Mouse (Mus musculus) forebrain, embryonic 16.5 days (tissue): ENCODE data around the gene Atg13. TPM values are rescaled to one million over a fixed set of nuclear protein-coding genes. Genes with fewer than 3 reads are reported as not detected.

Source experiments
- ATAC-seq: fragments of 200-750 bp; cut with Nextera tagmentation; 2 replicates; pipeline ENCODE4 v1.8.0; 2017; ENCODE audit warnings: mild to moderate bottlenecking, moderate library complexity
- H3K27ac ChIP-seq: fragments of 300-500 bp; sonication (generic); 2 replicates; pipeline ENCODE4 v1.5.1; 2014; ENCODE audit warnings: low read length, control low read depth
- H3K27me3 ChIP-seq: fragments of 300-500 bp; sonication (generic); replicated peaks from 2 replicates; pipeline ENCODE4 v1.6.1; 2014; ENCODE audit warnings: low read length; ENCODE audit not compliant: control insufficient read depth, insufficient read depth
- H3K36me3 ChIP-seq: fragments of 300-500 bp; sonication (generic); 2 replicates; pipeline ENCODE4 v1.6.1; 2014; ENCODE audit not compliant: control insufficient read depth, insufficient read depth
- H3K4me1 ChIP-seq: fragments of 300-500 bp; sonication (generic); replicated peaks from 2 replicates; pipeline ENCODE4 v1.6.1; 2014; ENCODE audit warnings: low read length; ENCODE audit not compliant: control insufficient read depth, insufficient read depth
- H3K4me2 ChIP-seq: fragments of 300-500 bp; sonication (generic); 2 replicates; pipeline ENCODE4 v1.6.1; 2014; ENCODE audit warnings: mild to moderate bottlenecking, low read length, control low read depth
- H3K4me3 ChIP-seq: fragments of 300-500 bp; sonication (generic); replicated peaks from 2 replicates; pipeline ENCODE4 v1.5.1; 2014; ENCODE audit warnings: mild to moderate bottlenecking, low read length, control low read depth
- H3K9ac ChIP-seq: fragments of 300-500 bp; sonication (generic); replicated peaks from 2 replicates; pipeline ENCODE4 v1.6.1; 2014; ENCODE audit warnings: low read depth, low read length, control low read depth
- H3K9me3 ChIP-seq: fragments of 300-500 bp; sonication (generic); 2 replicates; pipeline ENCODE4 v1.6.1; 2016; ENCODE audit warnings: low read length; ENCODE audit not compliant: control insufficient read depth
- WGBS: fragments of 180-500 bp; shearing (Covaris S2); extraction: QIAGEN DNeasy Blood & Tissue Kit; methylation state at CpG from one replicate; pipeline ENCODE4 v1.1.7; 2014; 5-methylcytosine and 5-hydroxymethylcytosine counted together
- polyA plus RNA-seq: library from polyadenylated mRNA; unstranded; fragments of >200 nt; fragmentation: Nextera tagmentation; extraction: Ambion mirVana; gene quantifications from 2 replicates; pipeline ENCODE4 v1.2.1, GENCODE M21; 2015

The Atg13 gene
- polyA plus RNA-seq, 1 experiment from 2014 or later, result 45.0 TPM

DNA sequence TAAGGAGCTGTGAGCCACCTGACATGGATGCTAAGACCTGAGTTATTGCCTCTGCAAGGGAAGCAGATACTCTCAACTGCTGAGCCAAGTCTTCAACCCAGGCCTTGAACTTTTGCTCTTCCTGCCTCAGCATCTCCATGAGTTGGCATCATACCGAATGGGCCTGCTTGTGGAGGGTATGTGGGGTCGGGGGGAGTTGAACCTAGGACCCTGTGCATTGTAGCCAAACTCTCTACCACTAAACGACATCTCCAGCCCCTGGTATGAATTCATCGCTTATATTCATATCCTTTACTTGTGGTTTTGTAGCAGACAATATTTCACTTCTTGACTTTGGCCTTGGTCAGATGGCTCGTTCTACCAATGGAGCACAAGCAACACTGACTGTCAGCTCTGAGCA lies 78.5 kb downstream of the Atg13 start:
- WGBS, result 84% methylated on average over 5 of the region's 5 CpGs
- no peaks in the 10 kb centered on the region for H3K9me3 ChIP-seq
- no peak overlapping the region for H3K9ac ChIP-seq
- H3K27me3 ChIP-seq, result no peaks in the 10 kb centered on the region
- no peak overlapping the region for H3K27ac ChIP-seq
- H3K4me1 ChIP-seq, result no peaks in the 10 kb centered on the region
- no peaks in the 10 kb centered on the region for H3K36me3 ChIP-seq
- ATAC-seq, result no peak
- H3K4me2 ChIP-seq, result no peak overlapping the region
- H3K4me3 ChIP-seq, result no peak overlapping the region

DNA sequence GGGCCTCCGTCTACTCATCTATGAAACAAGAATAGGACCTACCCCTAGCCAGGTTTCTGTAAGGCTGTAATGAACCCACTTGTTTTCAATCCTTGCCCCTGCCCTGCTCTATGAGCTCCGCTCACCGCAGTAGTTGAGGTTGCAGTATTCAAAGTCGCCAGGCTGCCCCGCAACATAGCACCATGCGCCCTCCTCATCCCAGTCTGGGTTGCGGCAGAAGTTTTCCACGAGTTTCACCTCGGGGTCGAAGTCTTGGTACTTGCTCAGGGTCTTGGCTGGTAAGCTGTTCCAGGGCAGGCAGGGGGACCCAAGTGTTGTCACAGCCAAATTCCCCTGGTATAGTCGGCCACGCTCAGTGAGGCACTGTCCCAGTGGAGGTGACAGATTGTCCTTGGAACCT lies 80.0 kb downstream of the Atg13 start:
- H3K36me3 ChIP-seq, result no peaks in the 10 kb centered on the region
- WGBS, result 94% methylated on average over 12 of the region's 12 CpGs
- H3K4me1 ChIP-seq, result no peaks in the 10 kb centered on the region
- H3K4me2 ChIP-seq, result no peak overlapping the region
- no peaks in the 10 kb centered on the region for H3K9me3 ChIP-seq
- no peak overlapping the region for H3K27ac ChIP-seq
- no peak overlapping the region for H3K4me3 ChIP-seq
- ATAC-seq, result no peak
- H3K9ac ChIP-seq, result no peak overlapping the region
- H3K27me3 ChIP-seq, result no peaks in the 10 kb centered on the region

GRCm38 (mm10) chr2:91629682-91630081 lies 80.7 kb downstream of the Atg13 start:
- H3K27ac ChIP-seq, result no peak overlapping the region
- H3K4me1 ChIP-seq, result no peaks in the 10 kb centered on the region
- H3K36me3 ChIP-seq, result no peaks in the 10 kb centered on the region
- 85% methylated on average over 18 of the region's 18 CpGs for WGBS
- no peaks in the 10 kb centered on the region for H3K9me3 ChIP-seq
- no peak overlapping the region for H3K9ac ChIP-seq
- no peak overlapping the region for H3K4me2 ChIP-seq
- H3K4me3 ChIP-seq, result no peak overlapping the region
- ATAC-seq, result no peak
- H3K27me3 ChIP-seq, result no peaks in the 10 kb centered on the region

DNA sequence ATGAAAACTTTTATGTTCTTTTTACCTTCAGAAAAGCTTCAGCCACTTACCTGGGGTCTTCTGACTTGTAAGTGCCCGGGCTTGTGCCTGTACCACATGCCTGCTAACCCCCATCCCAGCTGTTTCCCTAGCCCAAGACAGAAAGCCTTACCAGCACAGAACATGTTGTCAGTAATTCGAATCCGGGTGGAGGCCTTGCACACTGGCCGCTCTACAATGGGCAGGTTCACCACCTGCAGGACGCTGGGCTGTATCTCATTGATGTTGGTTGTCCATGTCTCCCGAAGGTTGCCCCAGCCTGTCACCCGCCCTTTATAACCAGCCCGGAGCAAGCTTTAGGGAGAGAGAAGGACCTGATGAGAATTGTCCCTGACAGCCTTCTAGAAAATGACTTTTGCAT lies 82.2 kb downstream of the Atg13 start:
- no peaks in the 10 kb centered on the region for H3K27me3 ChIP-seq
- no peaks in the 10 kb centered on the region for H3K9me3 ChIP-seq
- no peak overlapping the region for H3K9ac ChIP-seq
- no peak overlapping the region for H3K27ac ChIP-seq
- 89% methylated on average over 8 of the region's 8 CpGs for WGBS
- ATAC-seq, result no peak
- no peak overlapping the region for H3K4me3 ChIP-seq
- H3K4me1 ChIP-seq, result no peaks in the 10 kb centered on the region
- H3K4me2 ChIP-seq, result no peak overlapping the region
- H3K36me3 ChIP-seq, result no peaks in the 10 kb centered on the region

DNA sequence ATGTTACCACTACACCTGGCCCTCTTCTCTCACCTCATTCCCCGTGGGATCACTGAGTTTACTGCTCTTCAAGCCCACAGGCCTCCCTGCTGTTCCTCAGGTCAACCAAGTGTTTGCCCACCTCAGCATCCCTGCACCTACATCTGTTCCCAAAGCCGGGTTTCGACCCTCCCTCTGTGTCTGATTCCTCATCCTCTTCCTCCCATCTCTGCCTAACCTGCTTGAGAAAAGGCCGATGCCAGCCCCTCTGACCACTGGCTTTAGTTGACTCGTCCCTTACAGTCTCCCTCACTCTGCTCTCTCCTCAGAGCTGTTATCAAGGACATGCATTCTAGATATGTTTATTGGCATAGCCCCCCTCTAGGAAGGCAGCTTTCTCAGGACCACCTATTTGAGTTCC lies 82.9 kb downstream of the Atg13 start:
- no peaks in the 10 kb centered on the region for H3K36me3 ChIP-seq
- WGBS, result 75% methylated on average over 5 of the region's 5 CpGs
- no peaks in the 10 kb centered on the region for H3K4me1 ChIP-seq
- H3K27ac ChIP-seq, result no peak overlapping the region
- H3K27me3 ChIP-seq, result no peaks in the 10 kb centered on the region
- H3K9me3 ChIP-seq, result no peaks in the 10 kb centered on the region
- H3K9ac ChIP-seq, result no peak overlapping the region
- no peak for ATAC-seq
- H3K4me3 ChIP-seq, result no peak overlapping the region
- no peak overlapping the region for H3K4me2 ChIP-seq

Other genes with a start within 250 kb of the Atg13 start
- gene Ckap5, start 183.8 kb downstream of the Atg13 start, polyA plus RNA-seq, result 133 and 141 TPM in 2 replicates
- 0.16 TPM in 1 of 2 replicates, not detected in the other for gene F2, start 74.2 kb downstream of the Atg13 start, polyA plus RNA-seq
- gene Zfp408, start 60.8 kb downstream of the Atg13 start, polyA plus RNA-seq, result 10.8 and 16.2 TPM in 2 replicates
- 99.2 and 99.4 TPM in 2 replicates for gene Arhgap1, start 60.7 kb downstream of the Atg13 start, polyA plus RNA-seq
- 20.9 and 22.5 TPM in 2 replicates for gene Harbi1, start 276 bp upstream of the Atg13 start, polyA plus RNA-seq
- 23.5 and 25.5 TPM in 2 replicates for gene Ambra1, start 19.6 kb upstream of the Atg13 start, polyA plus RNA-seq
- gene Chrm4, start 216.7 kb upstream of the Atg13 start, polyA plus RNA-seq, result 2.4 and 2.6 TPM in 2 replicates
- 256 and 290 TPM in 2 replicates for gene Mdk, start 221.7 kb upstream of the Atg13 start, polyA plus RNA-seq
- gene Gm9821, start 235.1 kb upstream of the Atg13 start, polyA plus RNA-seq, result 0.37 and 0.46 TPM in 2 replicates